Mouse (Mus musculus) hindbrain, embryonic 13.5 days (tissue): ENCODE measurements around the gene Gm9970. TPM values are rescaled to one million over a fixed set of nuclear protein-coding genes. Genes with fewer than 3 reads are reported as not detected.

Source experiments
- ATAC-seq: fragments of 200-750 bp; cut with Nextera tagmentation; 2 replicates; pipeline ENCODE4 v1.8.0; 2017; ENCODE audit warnings: moderate TSS enrichment; ENCODE audit not compliant: low FRiP score
- H3K27ac ChIP-seq: fragments of 300-500 bp; sonication (generic); 2 replicates; pipeline ENCODE4 v1.5.1; 2015; ENCODE audit warnings: inconsistent platforms, mild to moderate bottlenecking, moderate library complexity
- H3K27me3 ChIP-seq: fragments of 300-500 bp; sonication (generic); 2 replicates; pipeline ENCODE4 v1.6.1; 2015; ENCODE audit warnings: mild to moderate bottlenecking, inconsistent platforms
- H3K36me3 ChIP-seq: fragments of 300-500 bp; sonication (generic); 2 replicates; pipeline ENCODE4 v1.6.1; 2015; ENCODE audit warnings: mild to moderate bottlenecking, inconsistent platforms
- H3K4me1 ChIP-seq: fragments of 300-500 bp; sonication (generic); replicated peaks from 2 replicates; pipeline ENCODE4 v1.6.1; 2015; ENCODE audit warnings: inconsistent platforms
- H3K4me2 ChIP-seq: fragments of 300-500 bp; sonication (generic); 2 replicates; pipeline ENCODE4 v1.6.1; 2015; ENCODE audit warnings: inconsistent platforms, mild to moderate bottlenecking, moderate library complexity
- H3K4me3 ChIP-seq: fragments of 300-500 bp; sonication (generic); 2 replicates; pipeline ENCODE4 v1.5.1; 2015; ENCODE audit warnings: mild to moderate bottlenecking, inconsistent platforms
- H3K9ac ChIP-seq: fragments of 300-500 bp; sonication (generic); 2 replicates; pipeline ENCODE4 v1.6.1; 2015; ENCODE audit warnings: mild to moderate bottlenecking, inconsistent platforms
- H3K9me3 ChIP-seq: fragments of 300-500 bp; sonication (generic); 2 replicates; pipeline ENCODE4 v1.6.1; 2016; ENCODE audit warnings: inconsistent platforms
- WGBS: fragments of 180-500 bp; shearing (Covaris S2); methylation state at CpG from one replicate; pipeline ENCODE4 v1.1.7; 2015; 5-methylcytosine and 5-hydroxymethylcytosine counted together
- polyA plus RNA-seq: library from polyadenylated mRNA; unstranded; fragments of >200 nt; fragmentation: Nextera tagmentation; extraction: Ambion mirVana; gene quantifications from 2 replicates; pipeline ENCODE4 v1.2.1, GENCODE M21; 2015

Gene Gm9970
- polyA plus RNA-seq, 1 experiment from 2014 or later, result not detected

- peak; percentile 78 for ATAC-seq
- no peaks in the 10 kb centered on the region for H3K27me3 ChIP-seq
- peak overlapping the region; percentile 89 for H3K27ac ChIP-seq
- 17% methylated on average over 42 of the region's 42 CpGs for WGBS
- H3K9me3 ChIP-seq, result no peaks in the 10 kb centered on the region
- peaks cover 67% of the 10 kb centered on the region for H3K36me3 ChIP-seq
- H3K4me3 ChIP-seq, result peak overlapping the region; percentile 89
- H3K4me2 ChIP-seq, result peak overlapping the region; percentile 75
- H3K9ac ChIP-seq, result peak overlapping the region; percentile 94
- peaks cover 26% of the 10 kb centered on the region for H3K4me1 ChIP-seq
Observed at GRCm38 (mm10) chr5:31192045-31192938, 48.7 kb downstream of the Gm9970 start.

Other genes starting within 250 kb of the Gm9970 start
- 165 and 184 TPM in 2 replicates for gene Atraid, start 192.9 kb downstream of the Gm9970 start, polyA plus RNA-seq
- gene Slc5a6, start 192.3 kb downstream of the Gm9970 start, polyA plus RNA-seq, result 18.1 and 20.3 TPM in 2 replicates
- 13.7 and 14.7 TPM in 2 replicates for gene Cad, start 186.5 kb downstream of the Gm9970 start, polyA plus RNA-seq
- not detected in 2 replicates for gene Dnajc5g, start 134.9 kb downstream of the Gm9970 start, polyA plus RNA-seq
- gene Slc30a3, start 133.0 kb downstream of the Gm9970 start, polyA plus RNA-seq, result 30.5 and 35.0 TPM in 2 replicates
- 0.16 TPM in 1 of 2 replicates, not detected in the other for gene Trim54, start 124.5 kb downstream of the Gm9970 start, polyA plus RNA-seq
- not detected in 2 replicates for gene Ucn, start 102.4 kb downstream of the Gm9970 start, polyA plus RNA-seq
- gene Mpv17, start 87.0 kb downstream of the Gm9970 start, polyA plus RNA-seq, result 54.2 and 58.2 TPM in 2 replicates
- gene Gm29609, start 61.3 kb downstream of the Gm9970 start, polyA plus RNA-seq, result 0.78 and 1.8 TPM in 2 replicates
- gene Gtf3c2, start 61.1 kb downstream of the Gm9970 start, polyA plus RNA-seq, result 67.5 and 72.2 TPM in 2 replicates
- gene Snx17, start 48.0 kb downstream of the Gm9970 start, polyA plus RNA-seq, result 126 TPM in 2 replicates
- 77.0 and 77.9 TPM in 2 replicates for gene Eif2b4, start 47.8 kb downstream of the Gm9970 start, polyA plus RNA-seq
- gene Zfp513, start 38.9 kb downstream of the Gm9970 start, polyA plus RNA-seq, result 13.8 and 15.7 TPM in 2 replicates
- gene Ppm1g, start 20.5 kb downstream of the Gm9970 start, polyA plus RNA-seq, result 168 and 173 TPM in 2 replicates
- gene Nrbp1, start 368 bp downstream of the Gm9970 start, polyA plus RNA-seq, result 150 and 161 TPM in 2 replicates
- 2.7 and 3.2 TPM in 2 replicates for gene Krtcap3, start 10.5 kb upstream of the Gm9970 start, polyA plus RNA-seq
- 33.3 and 34.6 TPM in 2 replicates for gene Ift172, start 49.9 kb upstream of the Gm9970 start, polyA plus RNA-seq
- 67.4 and 79.7 TPM in 2 replicates for gene Fndc4, start 54.8 kb upstream of the Gm9970 start, polyA plus RNA-seq
- gene Gckr, start 56.2 kb upstream of the Gm9970 start, polyA plus RNA-seq, result 0.17 and 0.48 TPM in 2 replicates
- 111 and 126 TPM in 2 replicates for gene Zfp512, start 211.2 kb upstream of the Gm9970 start, polyA plus RNA-seq
- gene 4930548H24Rik, start 244.5 kb upstream of the Gm9970 start, polyA plus RNA-seq, result 0.25 TPM in 1 of 2 replicates, not detected in the other